Mouse (Mus musculus): ENCODE data around the gene Lamtor4. TPM values are rescaled to one million over a fixed set of nuclear protein-coding genes. Genes with fewer than 3 reads are reported as not detected.

Gene Lamtor4
- polyA plus RNA-seq, 1 experiment = 72.8 TPM

GRCm38 (mm10) chr5:138260051-138260450 is 4.8 kb downstream of the Lamtor4 start:
- Histone ChIP-seq H3K79me2 (ENCODE audit: control insufficient read depth, insufficient read depth) (peaks cover 24% of the 10 kb centered on the region), H3K36me3 (ENCODE audit: control insufficient read depth, insufficient read depth) (peaks cover 3% of the 10 kb centered on the region), H3ac (ENCODE audit: control insufficient read depth, insufficient read length, low read depth) (no peak overlapping the region), H3K4me3 (ENCODE audit: insufficient read depth, poor library complexity, severe bottlenecking) (no peak overlapping the region), H3K27me3 (ENCODE audit: control insufficient read depth, insufficient read depth, insufficient read length) (no peaks in the 10 kb centered on the region), H3K79me3 (ENCODE audit: low read depth) (no peaks in the 10 kb centered on the region)
- TF ChIP-seq MAX (IDR thresholded peaks at IDR 0.05) (no peak), FOSL1 (IDR thresholded peaks at IDR 0.05; ENCODE audit: insufficient read depth, low read length, poor library complexity, severe bottlenecking) (no peak), MYOG (IDR thresholded peaks at IDR 0.05; ENCODE audit: control insufficient read depth, extremely low read depth, insufficient read length) (no peak), CEBPB (IDR thresholded peaks at IDR 0.05; ENCODE audit: low read depth) (no peak), CTCF (IDR thresholded peaks at IDR 0.05; ENCODE audit: control insufficient read depth, insufficient read depth, insufficient read length) (no peak), USF1 (IDR thresholded peaks at IDR 0.05; ENCODE audit: low read depth) (no peak), MYOD1 (IDR thresholded peaks at IDR 0.05; ENCODE audit: control insufficient read depth, insufficient read length, low read depth) (no peak)

- Histone ChIP-seq H3K36me3 (ENCODE audit: control insufficient read depth, insufficient read depth) (peaks cover 3% of the 10 kb centered on the region), H3K79me2 (ENCODE audit: control insufficient read depth, insufficient read depth) (peaks cover 24% of the 10 kb centered on the region), H3K27me3 (ENCODE audit: control insufficient read depth, insufficient read depth, insufficient read length) (no peaks in the 10 kb centered on the region), H3ac (ENCODE audit: control insufficient read depth, insufficient read length, low read depth) (no peak overlapping the region), H3K4me3 (ENCODE audit: insufficient read depth, poor library complexity, severe bottlenecking) (no peak overlapping the region), H3K79me3 (ENCODE audit: low read depth) (no peaks in the 10 kb centered on the region)
- TF ChIP-seq CTCF (IDR thresholded peaks at IDR 0.05; ENCODE audit: control insufficient read depth, insufficient read depth, insufficient read length) = no peak
- TF ChIP-seq MAX (IDR thresholded peaks at IDR 0.05) = no peak
- no peak for TF ChIP-seq USF1 (IDR thresholded peaks at IDR 0.05; ENCODE audit: low read depth)
- no peak for TF ChIP-seq CEBPB (IDR thresholded peaks at IDR 0.05; ENCODE audit: low read depth)
- no peak for TF ChIP-seq MYOG (IDR thresholded peaks at IDR 0.05; ENCODE audit: control insufficient read depth, extremely low read depth, insufficient read length)
- TF ChIP-seq FOSL1 (IDR thresholded peaks at IDR 0.05; ENCODE audit: insufficient read depth, low read length, poor library complexity, severe bottlenecking) = no peak
- no peak for TF ChIP-seq MYOD1 (IDR thresholded peaks at IDR 0.05; ENCODE audit: control insufficient read depth, insufficient read length, low read depth)
Measured at GRCm38 (mm10) chr5:138260834-138261233, 5.6 kb downstream of the Lamtor4 start.

GRCm38 (mm10) chr5:138262001-138262400 is 6.7 kb downstream of the Lamtor4 start:
- no peak for TF ChIP-seq MAX (IDR thresholded peaks at IDR 0.05)
- no peak for TF ChIP-seq MYOG (IDR thresholded peaks at IDR 0.05; ENCODE audit: control insufficient read depth, extremely low read depth, insufficient read length)
- TF ChIP-seq CTCF (IDR thresholded peaks at IDR 0.05; ENCODE audit: control insufficient read depth, insufficient read depth, insufficient read length) = no peak
- TF ChIP-seq MYOD1 (IDR thresholded peaks at IDR 0.05; ENCODE audit: control insufficient read depth, insufficient read length, low read depth) = no peak
- no peak for TF ChIP-seq FOSL1 (IDR thresholded peaks at IDR 0.05; ENCODE audit: insufficient read depth, low read length, poor library complexity, severe bottlenecking)
- TF ChIP-seq USF1 (IDR thresholded peaks at IDR 0.05; ENCODE audit: low read depth) = no peak
- TF ChIP-seq CEBPB (IDR thresholded peaks at IDR 0.05; ENCODE audit: low read depth) = no peak
- H3K27me3 ChIP-seq (ENCODE audit: control insufficient read depth, insufficient read depth, insufficient read length) = no peaks in the 10 kb centered on the region
- peaks cover 3% of the 10 kb centered on the region for H3K36me3 ChIP-seq (ENCODE audit: control insufficient read depth, insufficient read depth)
- no peaks in the 10 kb centered on the region for H3K79me3 ChIP-seq (ENCODE audit: low read depth)
- no peak overlapping the region for H3ac ChIP-seq (ENCODE audit: control insufficient read depth, insufficient read length, low read depth)
- peaks cover 24% of the 10 kb centered on the region for H3K79me2 ChIP-seq (ENCODE audit: control insufficient read depth, insufficient read depth)
- no peak overlapping the region for H3K4me3 ChIP-seq (ENCODE audit: insufficient read depth, poor library complexity, severe bottlenecking)

- peaks cover 24% of the 10 kb centered on the region for H3K79me2 ChIP-seq (ENCODE audit: control insufficient read depth, insufficient read depth)
- H3ac ChIP-seq (ENCODE audit: control insufficient read depth, insufficient read length, low read depth) = peak overlapping the region; percentile 97
- H3K79me3 ChIP-seq (ENCODE audit: low read depth) = no peaks in the 10 kb centered on the region
- TF ChIP-seq MYOG (IDR thresholded peaks at IDR 0.05; ENCODE audit: control insufficient read depth, extremely low read depth, insufficient read length) (no peak), USF1 (IDR thresholded peaks at IDR 0.05; ENCODE audit: low read depth) (no peak), MYOD1 (IDR thresholded peaks at IDR 0.05; ENCODE audit: control insufficient read depth, insufficient read length, low read depth) (no peak), CEBPB (IDR thresholded peaks at IDR 0.05; ENCODE audit: low read depth) (no peak), CTCF (IDR thresholded peaks at IDR 0.05; ENCODE audit: control insufficient read depth, insufficient read depth, insufficient read length) (no peak), FOSL1 (IDR thresholded peaks at IDR 0.05; ENCODE audit: insufficient read depth, low read length, poor library complexity, severe bottlenecking) (no peak), MAX (IDR thresholded peaks at IDR 0.05) (no peak)
- no peaks in the 10 kb centered on the region for H3K27me3 ChIP-seq (ENCODE audit: control insufficient read depth, insufficient read depth, insufficient read length)
- H3K4me3 ChIP-seq (ENCODE audit: insufficient read depth, poor library complexity, severe bottlenecking) = peak overlapping the region; percentile 69
- H3K36me3 ChIP-seq (ENCODE audit: control insufficient read depth, insufficient read depth) = peaks cover 3% of the 10 kb centered on the region
Measured at GRCm38 (mm10) chr5:138262582-138263240, 7.4 kb downstream of the Lamtor4 start.

GRCm38 (mm10) chr5:138263260-138264206 is 8.3 kb downstream of the Lamtor4 start, which contains the start of gene BC037034:
TSS of gene BC037034 (minus strand) at chr5:138264033.
- H3K79me3 ChIP-seq (ENCODE audit: low read depth) = no peaks in the 10 kb centered on the region
- H3K4me3 ChIP-seq (ENCODE audit: insufficient read depth, poor library complexity, severe bottlenecking) = peak within 1 kb of the TSS; percentile 69
- no peaks in the 10 kb centered on the region for H3K27me3 ChIP-seq (ENCODE audit: control insufficient read depth, insufficient read depth, insufficient read length)
- peaks cover 24% of the 10 kb centered on the region for H3K79me2 ChIP-seq (ENCODE audit: control insufficient read depth, insufficient read depth)
- H3ac ChIP-seq (ENCODE audit: control insufficient read depth, insufficient read length, low read depth) = peak within 1 kb of the TSS; percentile 97
- TF ChIP-seq USF1 (IDR thresholded peaks at IDR 0.05; ENCODE audit: low read depth) (no peak), MAX (IDR thresholded peaks at IDR 0.05) (peak; percentile 63)
- H3K36me3 ChIP-seq (ENCODE audit: control insufficient read depth, insufficient read depth) = peaks cover 3% of the 10 kb centered on the region

Measured in C2C12 (cell line).